Mouse (Mus musculus): Measurements from ENCODE around the gene A3galt2. TPM values are rescaled to one million over a fixed set of nuclear protein-coding genes. Genes with fewer than 3 reads are reported as not detected.

The A3galt2 gene
- polyA plus RNA-seq (2012; rRNA removed): 0.11 and 0.32 TPM in 2 replicates

DNA sequence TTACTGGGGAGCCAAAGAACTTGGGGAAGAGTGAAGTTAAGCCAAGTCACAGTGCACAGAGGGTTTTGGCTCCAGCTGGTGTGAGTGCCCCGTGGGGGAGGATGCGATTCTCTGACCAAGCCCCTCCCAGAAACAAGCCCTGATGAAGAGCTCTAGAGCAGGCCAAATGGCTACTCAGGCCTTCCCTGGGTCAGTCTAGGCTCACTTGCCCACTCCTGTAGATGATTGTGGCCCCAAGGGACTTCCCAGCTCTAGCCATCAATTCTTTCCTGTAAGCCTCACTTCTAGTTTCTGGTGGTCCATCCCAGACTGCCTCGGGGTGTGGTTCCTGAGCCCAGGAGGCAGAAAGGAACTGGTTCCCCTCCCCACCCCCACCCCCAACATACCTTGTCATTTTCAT, at the start of gene A3galt2:
Gene A3galt2 (plus strand): TSS at position 301 of the 400 bp plus-strand sequence.
- Histone ChIP-seq H3K27me3 (ENCODE audit: control insufficient read depth, insufficient read depth, low read length) (no peaks in the 10 kb centered on the region), H3K4me1 (ENCODE audit: control insufficient read depth, insufficient read depth, insufficient read length, low read length) (no peaks in the 10 kb centered on the region), H3K27ac (ENCODE audit: insufficient read depth, low read depth, low read length) (no peak within 1 kb of the TSS), H3K4me3 (ENCODE audit: low read depth, low read length) (no peak within 1 kb of the TSS), H3K36me3 (ENCODE audit: control insufficient read depth, insufficient read depth, low read length) (peaks cover 32% of the 10 kb centered on the region)
- 69% methylated on average over 3 of the region's 3 CpGs for WGBS
- TF ChIP-seq CTCF (IDR thresholded peaks at IDR 0.05; ENCODE audit: extremely low read depth, insufficient read length, insufficient replicate concordance, low read depth, low read length) (no peak), POLR2A (IDR thresholded peaks at IDR 0.05; ENCODE audit: low read depth, low read length) (no peak)

GRCm38 (mm10) chr4:128706626-128707025, 48.5 kb upstream of the A3galt2 start:
- WGBS: 17% methylated on average over 9 of the region's 9 CpGs
- Histone ChIP-seq H3K27me3 (ENCODE audit: control insufficient read depth, insufficient read depth, low read length) (no peaks in the 10 kb centered on the region), H3K36me3 (ENCODE audit: control insufficient read depth, insufficient read depth, low read length) (no peaks in the 10 kb centered on the region), H3K4me3 (ENCODE audit: low read depth, low read length) (no peak overlapping the region), H3K27ac (ENCODE audit: insufficient read depth, low read depth, low read length) (no peak overlapping the region), H3K4me1 (ENCODE audit: control insufficient read depth, insufficient read depth, insufficient read length, low read length) (peaks cover 3% of the 10 kb centered on the region; the same call in 1 of the 2 replicates)
- no peak for TF ChIP-seq POLR2A (IDR thresholded peaks at IDR 0.05; ENCODE audit: low read depth, low read length)
- TF ChIP-seq CTCF (IDR thresholded peaks at IDR 0.05; ENCODE audit: extremely low read depth, insufficient read length, insufficient replicate concordance, low read depth, low read length): peak; percentile 41; the same call in 1 of the 2 replicates

DNA sequence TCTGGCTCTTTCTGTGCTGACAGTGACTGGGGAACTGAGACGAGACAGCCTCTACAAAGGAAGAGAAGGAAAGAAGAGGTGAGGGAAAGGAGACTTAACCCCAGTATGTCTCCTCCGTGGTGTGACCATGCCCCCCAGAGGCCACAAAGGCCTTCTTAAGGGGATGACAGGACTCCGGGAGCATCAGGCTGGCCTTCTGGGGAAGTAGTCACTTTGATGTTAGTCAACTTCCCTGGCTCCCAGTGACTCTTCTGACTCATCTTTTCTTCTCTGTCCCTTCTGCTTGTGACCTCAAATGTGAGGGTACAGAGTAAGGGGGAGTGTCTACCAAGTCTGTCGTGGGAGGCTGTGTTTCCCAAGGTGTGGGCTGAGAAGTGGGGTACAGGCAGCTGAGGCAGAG, 47.8 kb upstream of the A3galt2 start:
- Histone ChIP-seq H3K27ac (ENCODE audit: insufficient read depth, low read depth, low read length) (no peak overlapping the region), H3K27me3 (ENCODE audit: control insufficient read depth, insufficient read depth, low read length) (no peaks in the 10 kb centered on the region), H3K4me1 (ENCODE audit: control insufficient read depth, insufficient read depth, insufficient read length, low read length) (peaks cover 7% of the 10 kb centered on the region), H3K4me3 (ENCODE audit: low read depth, low read length) (no peak overlapping the region), H3K36me3 (ENCODE audit: control insufficient read depth, insufficient read depth, low read length) (no peaks in the 10 kb centered on the region)
- TF ChIP-seq POLR2A (IDR thresholded peaks at IDR 0.05; ENCODE audit: low read depth, low read length): no peak
- no peak for TF ChIP-seq CTCF (IDR thresholded peaks at IDR 0.05; ENCODE audit: extremely low read depth, insufficient read length, insufficient replicate concordance, low read depth, low read length)
- WGBS: 58% methylated on average over 4 of the region's 4 CpGs

DNA sequence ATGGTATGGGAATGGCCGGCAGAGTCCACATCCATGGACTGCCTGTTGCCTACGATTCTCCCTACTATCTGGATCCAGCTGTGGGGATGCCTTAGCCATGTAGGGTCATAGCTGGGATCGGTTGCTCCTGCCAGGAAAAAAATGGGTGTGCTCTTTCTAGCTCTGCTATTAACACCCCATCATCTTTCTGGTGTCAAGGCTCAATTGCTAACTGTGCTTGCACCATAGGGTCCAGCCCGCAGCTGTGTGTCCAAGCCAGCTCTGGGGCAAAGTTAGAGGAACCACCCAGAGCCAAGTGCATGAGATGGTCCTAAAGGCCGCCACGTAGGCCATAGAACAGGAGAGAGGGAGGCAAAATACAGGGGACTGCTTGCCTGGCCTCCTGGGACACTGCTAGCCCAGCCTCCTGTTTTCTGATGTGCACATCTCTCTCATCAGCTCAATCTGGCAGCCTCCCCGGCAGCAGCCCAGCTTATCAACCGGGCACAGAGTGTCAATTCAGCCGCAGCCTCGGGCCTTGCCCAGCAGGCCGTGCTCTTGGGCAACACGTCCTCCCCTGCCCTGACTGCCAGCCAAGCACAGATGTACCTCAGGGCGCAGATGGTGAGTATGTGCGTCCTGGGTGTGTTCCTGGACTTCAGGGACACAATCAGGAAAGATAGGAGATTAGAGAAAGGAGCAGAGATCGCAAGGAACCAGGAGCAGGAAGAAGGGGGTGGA, 45.9 kb upstream of the A3galt2 start:
- no peak overlapping the region for H3K27ac ChIP-seq (ENCODE audit: insufficient read depth, low read depth, low read length)
- peaks cover 7% of the 10 kb centered on the region for H3K4me1 ChIP-seq (ENCODE audit: control insufficient read depth, insufficient read depth, insufficient read length, low read length)
- no peaks in the 10 kb centered on the region for H3K27me3 ChIP-seq (ENCODE audit: control insufficient read depth, insufficient read depth, low read length)
- H3K4me3 ChIP-seq (ENCODE audit: low read depth, low read length): no peak overlapping the region
- TF ChIP-seq POLR2A (IDR thresholded peaks at IDR 0.05; ENCODE audit: low read depth, low read length) (no peak), CTCF (IDR thresholded peaks at IDR 0.05; ENCODE audit: extremely low read depth, insufficient read length, insufficient replicate concordance, low read depth, low read length) (no peak)
- no peaks in the 10 kb centered on the region for H3K36me3 ChIP-seq (ENCODE audit: control insufficient read depth, insufficient read depth, low read length)
- WGBS: 51% methylated on average over 15 of the region's 15 CpGs

DNA sequence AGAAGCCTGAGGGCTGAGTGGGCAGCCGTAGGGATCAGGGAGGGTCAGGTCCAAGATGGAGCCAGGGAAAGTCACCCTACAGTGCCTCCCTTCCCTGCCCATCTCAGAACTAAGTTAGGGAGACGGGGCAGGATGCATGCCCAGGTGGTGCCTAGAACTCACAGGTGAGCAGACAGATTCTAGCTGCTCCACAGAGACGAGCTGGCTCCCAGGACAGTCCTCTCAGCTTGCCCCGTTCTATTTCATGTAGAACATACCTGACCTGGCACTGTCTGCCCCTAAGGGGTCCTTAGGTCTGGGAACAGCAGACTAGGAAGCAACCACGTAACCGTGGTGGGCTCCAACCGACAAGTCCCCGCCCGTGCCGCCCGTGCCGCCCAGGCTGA, 45.4 kb upstream of the A3galt2 start:
- 83% methylated on average over 12 of the region's 12 CpGs for WGBS
- no peaks in the 10 kb centered on the region for H3K27me3 ChIP-seq (ENCODE audit: control insufficient read depth, insufficient read depth, low read length)
- H3K4me1 ChIP-seq (ENCODE audit: control insufficient read depth, insufficient read depth, insufficient read length, low read length): peaks cover 7% of the 10 kb centered on the region
- no peak overlapping the region for H3K4me3 ChIP-seq (ENCODE audit: low read depth, low read length)
- TF ChIP-seq POLR2A (IDR thresholded peaks at IDR 0.05; ENCODE audit: low read depth, low read length) (no peak), CTCF (IDR thresholded peaks at IDR 0.05; ENCODE audit: extremely low read depth, insufficient read length, insufficient replicate concordance, low read depth, low read length) (no peak)
- no peaks in the 10 kb centered on the region for H3K36me3 ChIP-seq (ENCODE audit: control insufficient read depth, insufficient read depth, low read length)
- no peak overlapping the region for H3K27ac ChIP-seq (ENCODE audit: insufficient read depth, low read depth, low read length)

DNA sequence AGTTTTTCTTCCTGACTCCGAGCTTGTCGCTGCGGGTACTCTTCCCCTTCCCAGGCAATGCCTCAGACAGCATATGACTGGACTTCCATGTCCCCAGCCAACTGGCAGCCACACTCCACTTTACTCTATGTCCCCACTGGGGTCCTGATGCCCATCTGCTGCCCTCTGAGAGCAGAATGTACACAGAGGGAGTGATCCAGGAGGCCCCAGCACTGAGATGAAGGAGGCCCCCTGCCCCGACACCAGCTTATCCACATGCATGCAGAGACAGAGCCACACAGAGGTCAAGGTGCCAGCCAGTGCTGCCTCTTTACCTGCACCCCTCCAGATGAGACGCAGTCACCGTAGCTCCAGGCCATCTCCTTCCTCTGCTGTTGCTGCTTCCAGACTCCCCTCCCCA, 44.9 kb upstream of the A3galt2 start:
- TF ChIP-seq POLR2A (IDR thresholded peaks at IDR 0.05; ENCODE audit: low read depth, low read length) (no peak), CTCF (IDR thresholded peaks at IDR 0.05; ENCODE audit: extremely low read depth, insufficient read length, insufficient replicate concordance, low read depth, low read length) (no peak)
- H3K4me3 ChIP-seq (ENCODE audit: low read depth, low read length): no peak overlapping the region
- peaks cover 7% of the 10 kb centered on the region for H3K4me1 ChIP-seq (ENCODE audit: control insufficient read depth, insufficient read depth, insufficient read length, low read length)
- H3K27ac ChIP-seq (ENCODE audit: insufficient read depth, low read depth, low read length): no peak overlapping the region
- H3K36me3 ChIP-seq (ENCODE audit: control insufficient read depth, insufficient read depth, low read length): no peaks in the 10 kb centered on the region
- WGBS: 85% methylated on average over 6 of the region's 6 CpGs
- no peaks in the 10 kb centered on the region for H3K27me3 ChIP-seq (ENCODE audit: control insufficient read depth, insufficient read depth, low read length)

DNA sequence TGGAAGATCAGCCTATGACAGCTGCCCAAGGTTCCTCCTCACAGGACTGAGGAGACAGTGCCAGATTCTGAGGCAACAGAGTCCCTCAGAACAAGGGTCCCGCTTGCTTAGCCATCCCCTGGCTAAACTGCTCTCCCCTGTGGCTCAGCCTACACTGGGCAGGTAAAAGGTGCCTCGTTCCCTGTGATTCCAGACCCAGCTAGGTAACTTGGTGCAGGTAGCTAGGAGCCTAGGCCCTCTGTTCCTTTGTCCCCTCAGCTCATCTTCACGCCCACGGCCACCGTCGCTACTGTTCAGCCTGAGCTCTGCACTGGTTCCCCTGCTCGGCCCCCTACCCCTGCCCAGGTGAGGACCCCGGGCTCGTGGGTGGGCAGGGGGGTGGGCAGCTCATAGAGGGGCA, 44.4 kb upstream of the A3galt2 start:
- peaks cover 7% of the 10 kb centered on the region for H3K4me1 ChIP-seq (ENCODE audit: control insufficient read depth, insufficient read depth, insufficient read length, low read length)
- 81% methylated on average over 9 of the region's 9 CpGs for WGBS
- no peaks in the 10 kb centered on the region for H3K36me3 ChIP-seq (ENCODE audit: control insufficient read depth, insufficient read depth, low read length)
- no peak overlapping the region for H3K4me3 ChIP-seq (ENCODE audit: low read depth, low read length)
- no peak for TF ChIP-seq POLR2A (IDR thresholded peaks at IDR 0.05; ENCODE audit: low read depth, low read length)
- no peak overlapping the region for H3K27ac ChIP-seq (ENCODE audit: insufficient read depth, low read depth, low read length)
- no peaks in the 10 kb centered on the region for H3K27me3 ChIP-seq (ENCODE audit: control insufficient read depth, insufficient read depth, low read length)
